Mouse (Mus musculus) embryonic fibroblast, embryonic 13.5 days (primary cell): ENCODE data around the gene Sema5b.

Experiments
- CTCF ChIP-seq: IDR thresholded peaks from 2 replicates; pipeline ENCODE4 v1.5.1; 2011; ENCODE audit warnings: mild to moderate bottlenecking, control low read depth, low read length, moderate library complexity, borderline replicate concordance; ENCODE audit not compliant: insufficient read depth
- POLR2A ChIP-seq: IDR thresholded peaks from 2 replicates; pipeline ENCODE4 v1.6.1; 2011; ENCODE audit warnings: low read depth, mild to moderate bottlenecking, control low read depth, low read length, moderate library complexity

DNA sequence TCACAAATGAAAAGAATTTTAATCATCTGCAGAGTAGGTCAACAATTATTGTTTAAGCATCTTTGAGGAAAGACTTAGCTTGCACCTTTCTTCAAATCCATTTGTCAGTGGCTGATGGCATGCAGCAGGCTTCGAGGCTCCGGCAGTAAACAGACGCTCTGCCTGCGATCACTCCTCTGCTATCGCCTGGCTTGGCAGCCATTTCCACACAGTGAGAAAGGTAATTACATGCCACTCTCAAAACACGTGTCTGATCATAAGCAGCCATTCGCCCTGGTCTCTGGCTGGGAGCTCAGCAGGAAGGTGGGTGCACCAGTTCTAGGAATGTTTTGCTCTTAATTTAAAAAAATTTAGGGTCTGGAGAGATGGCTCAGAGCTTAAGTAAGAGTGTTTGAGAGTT is 170.1 kb downstream of the Sema5b start:
- TF ChIP-seq CTCF (no peak), POLR2A (no peak)
